Mouse (Mus musculus): Measurements from ENCODE around the gene Ubap1l. TPM values are rescaled to one million over a fixed set of nuclear protein-coding genes. Genes with fewer than 3 reads are reported as not detected.

Gene Ubap1l
- total RNA-seq, 2 experiments from 2014 or later, result 0.52 to 1.1 TPM

- no peak for DNase-seq
These were observed 50.5 kb downstream of the Ubap1l start for GRCm38 (mm10) chr9:65411326-65411725.

- DNase-seq, result no peak
These were observed 56.9 kb downstream of the Ubap1l start for GRCm38 (mm10) chr9:65417738-65418137.

GRCm38 (mm10) chr9:65419633-65420032 is 58.8 kb downstream of the Ubap1l start:
- no peak for DNase-seq

GRCm38 (mm10) chr9:65422760-65423501 is 62.1 kb downstream of the Ubap1l start, which contains the start of gene Slc51b:
Slc51b (minus strand) TSS chr9:65422955.
- no peak for DNase-seq

GRCm38 (mm10) chr9:65424393-65424792 is 63.6 kb downstream of the Ubap1l start:
- no peak for DNase-seq

- DNase-seq, result no peak
These were observed 66.7 kb downstream of the Ubap1l start for GRCm38 (mm10) chr9:65427511-65427910.

- no peak for DNase-seq
These were observed 67.2 kb downstream of the Ubap1l start for GRCm38 (mm10) chr9:65428003-65428402.

Other genes with a start within 250 kb of the Ubap1l start
- under 1 TPM; 0.59 to 0.65 TPM for gene Igdcc3, start 219.9 kb upstream of the Ubap1l start, total RNA-seq (2021)
- gene Parp16, start 165.7 kb upstream of the Ubap1l start, total RNA-seq (2021), result 1 to 10 TPM; 6.6 to 8.1 TPM
- 100 to 1,000 TPM; 101 to 103 TPM for gene Cilp, start 95.9 kb upstream of the Ubap1l start, total RNA-seq (2021)
- 10 to 100 TPM; 61.8 to 64.5 TPM for gene Clpx, start 66.8 kb upstream of the Ubap1l start, total RNA-seq (2021)
- gene Pdcd7, start 14.9 kb upstream of the Ubap1l start, total RNA-seq (2021), result 10 to 100 TPM; 11.2 to 13.9 TPM
- gene Kbtbd13, start 30.6 kb downstream of the Ubap1l start, total RNA-seq (2021), result 10 to 100 TPM in 1 of 2 experiments, 1 to 10 TPM in 1; 8.9 to 10.7 TPM
- 10 to 100 TPM in 1 of 2 experiments, 1 to 10 TPM in 1; 7.2 to 11.5 TPM for gene Rasl12, start 37.5 kb downstream of the Ubap1l start, total RNA-seq (2021)
- gene Slc51b, start 61.9 kb downstream of the Ubap1l start, total RNA-seq (2021), result not detected
- gene Mtfmt, start 74.7 kb downstream of the Ubap1l start, total RNA-seq (2021), result 1 to 10 TPM; 6.6 to 7.1 TPM
- 10 to 100 TPM; 48.1 to 59.8 TPM for gene Spg21, start 99.9 kb downstream of the Ubap1l start, total RNA-seq (2021)
- gene Ankdd1a, start 159.2 kb downstream of the Ubap1l start, total RNA-seq (2021), result not detected
- 10 to 100 TPM; 11.4 to 17.3 TPM for gene Plekho2, start 219.0 kb downstream of the Ubap1l start, total RNA-seq (2021)
- 1 to 10 TPM in 1 of 2 experiments, under 1 TPM in 1; 0.92 to 1.4 TPM for gene Pif1, start 226.1 kb downstream of the Ubap1l start, total RNA-seq (2021)

All from gastrocnemius, postnatal 10 days (tissue).